Mouse (Mus musculus) mouse trophoblast stem cell (cell line): ENCODE measurements around the gene Ccdc9b.

ENCODE experiments used
- in situ Hi-C, 2 experiments: fragments of 300-500 bp; cut with MseI, MboI; formaldehyde crosslinking; loops; 2 replicates in 1 of 2; 3 replicates in 1 of 2; pipeline ENCODE4 v1.15.1; 2025

The Ccdc9b gene

GRCm38 (mm10) chr2:118761906-118762783 lies at the start of gene Ccdc9b:
Gene Ccdc9b, minus strand, starts transcription at chr2:118762661.
- in situ Hi-C loops: loop anchor here (10.0 kb wide), 1 partner anchor 123 kb away; no protein-coding TSS in a partner anchor

GRCm38 (mm10) chr2:118810861-118811260 lies 48.4 kb upstream of the Ccdc9b start:
- in situ Hi-C loops: no loop called here

DNA sequence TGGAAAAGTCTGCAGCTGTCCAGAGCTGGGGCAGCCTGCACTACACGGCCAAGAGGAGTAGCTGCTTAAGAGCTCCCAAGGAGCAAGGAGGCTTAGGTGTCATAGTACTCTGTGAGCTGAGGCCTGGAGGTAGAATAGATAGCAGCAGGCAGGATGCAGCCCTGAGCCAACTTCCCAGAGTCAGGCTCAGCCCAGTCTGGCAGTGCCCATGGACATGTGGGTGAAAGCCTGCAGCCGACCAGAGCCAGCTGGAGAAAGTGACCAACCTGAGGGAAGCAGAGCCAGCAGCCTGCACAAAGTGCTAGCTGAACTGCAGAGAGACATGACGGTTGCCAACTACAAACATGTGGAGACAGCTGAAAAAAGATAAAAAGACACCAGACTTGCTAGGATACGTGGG lies 44.4 kb upstream of the Ccdc9b start:
- in situ Hi-C loops: no loop called here

DNA sequence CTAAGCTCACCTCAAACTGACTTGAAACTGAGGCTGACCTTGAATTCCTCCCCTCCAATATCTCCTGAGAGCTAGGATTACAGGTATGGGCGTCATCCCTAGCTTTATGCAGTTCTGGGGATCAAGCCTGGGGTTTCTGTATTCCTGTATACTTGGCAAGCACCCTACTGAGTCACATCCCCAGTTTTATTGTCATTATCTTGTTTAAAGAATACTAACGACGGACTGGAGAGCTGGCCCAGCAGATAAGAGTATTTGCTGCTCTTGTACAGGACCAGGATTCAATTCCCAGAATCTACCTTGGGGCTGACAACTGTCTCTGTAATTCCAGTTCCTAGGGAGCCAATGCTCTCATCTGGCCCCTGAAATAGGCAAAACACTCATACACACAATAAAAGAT lies 43.3 kb upstream of the Ccdc9b start:
- in situ Hi-C loops: no loop called here

GRCm38 (mm10) chr2:118805137-118805536 lies 42.7 kb upstream of the Ccdc9b start:
- in situ Hi-C loops: no loop called here

DNA sequence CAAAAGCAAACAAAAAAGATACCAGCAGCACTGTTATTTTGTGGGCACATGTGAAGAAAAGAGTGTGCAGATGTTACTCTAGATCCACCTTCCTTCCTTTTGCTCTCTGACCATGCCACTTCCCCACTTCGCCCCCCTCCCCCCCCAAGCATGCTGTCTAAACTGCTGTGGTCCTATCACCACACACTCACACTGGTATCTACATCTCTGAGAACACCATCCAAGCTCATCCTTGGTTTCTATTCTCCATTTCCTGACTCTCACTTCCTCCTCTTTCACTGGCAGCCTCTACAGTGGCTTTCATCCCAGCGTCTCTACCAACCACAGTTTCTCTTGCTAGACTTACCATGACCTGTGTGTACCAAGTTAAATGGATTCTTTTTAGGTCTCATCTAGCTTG lies 42.0 kb upstream of the Ccdc9b start:
- in situ Hi-C loops: no loop called here

- in situ Hi-C loops: no loop called here
Observed at GRCm38 (mm10) chr2:118802542-118803118, 40.2 kb upstream of the Ccdc9b start.

GRCm38 (mm10) chr2:118793636-118794035 lies 31.2 kb upstream of the Ccdc9b start:
- in situ Hi-C loops: no loop called here

DNA sequence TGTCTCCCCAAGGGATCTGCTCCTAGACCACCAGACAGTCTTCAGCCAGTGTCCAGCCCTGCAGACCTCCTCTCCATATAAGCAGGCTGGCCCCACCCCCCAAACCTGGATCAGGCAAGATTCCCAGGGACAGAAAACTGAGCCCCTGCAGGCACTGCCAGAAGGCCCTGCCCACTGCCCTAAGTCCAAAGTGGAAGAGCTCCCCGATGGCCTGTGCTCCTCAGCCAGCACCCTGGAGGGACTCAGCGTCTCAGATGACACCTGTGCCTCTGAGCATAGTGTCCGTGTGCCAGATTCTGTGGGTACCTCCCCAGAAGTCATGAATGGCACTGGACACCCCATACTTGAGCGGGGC lies 29.8 kb upstream of the Ccdc9b start:
- in situ Hi-C loops: no loop called here

DNA sequence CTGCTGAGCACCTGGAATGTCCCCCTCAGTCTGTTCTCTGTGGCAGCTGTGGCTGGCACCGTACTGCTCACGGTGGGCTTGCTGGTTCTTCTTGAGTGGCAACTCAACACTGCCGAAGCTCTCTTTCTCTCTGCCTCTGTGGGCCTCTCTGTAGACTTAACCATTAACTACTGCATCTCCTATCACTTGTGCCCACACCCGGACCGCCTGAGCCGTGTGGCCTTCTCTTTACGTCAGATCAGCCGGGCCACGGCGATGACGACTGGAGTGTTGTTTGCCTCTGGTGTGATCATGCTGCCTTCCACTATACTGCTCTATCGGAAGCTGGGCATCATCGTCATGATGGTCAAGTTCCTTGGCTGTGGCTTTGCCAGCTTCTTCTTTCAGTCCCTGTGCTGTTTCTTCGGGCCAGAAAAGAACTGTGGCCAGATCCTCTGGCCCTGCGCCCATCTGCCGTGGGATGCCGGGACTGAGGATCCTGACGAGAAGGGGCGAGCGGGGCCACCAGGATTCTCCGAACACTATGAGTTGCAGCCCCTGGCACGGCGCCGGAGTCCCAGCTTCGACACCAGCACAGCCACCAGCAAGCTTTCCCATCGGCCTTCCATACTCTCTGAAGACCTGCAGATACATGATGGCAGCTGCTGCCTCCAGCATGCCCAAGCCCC lies 29.3 kb upstream of the Ccdc9b start:
- in situ Hi-C loops: no loop called here

GRCm38 (mm10) chr2:118790551-118791525 lies 28.4 kb upstream of the Ccdc9b start:
- in situ Hi-C loops: no loop called here

DNA sequence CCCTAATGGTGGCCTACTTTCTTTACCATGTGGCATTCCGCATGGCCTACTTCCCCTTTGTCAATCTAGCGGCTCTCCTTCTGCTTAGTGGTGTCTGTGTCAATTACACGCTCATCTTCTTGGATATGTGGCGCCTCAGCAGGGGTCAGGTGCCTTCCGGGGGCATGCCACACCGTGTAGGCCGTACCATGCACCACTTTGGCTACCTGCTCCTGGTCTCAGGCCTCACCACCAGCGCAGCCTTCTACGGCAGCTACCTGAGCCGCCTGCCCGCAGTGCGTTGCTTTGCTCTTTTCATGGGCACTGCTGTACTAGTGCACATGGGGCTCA lies 27.7 kb upstream of the Ccdc9b start:
- in situ Hi-C loops: no loop called here

DNA sequence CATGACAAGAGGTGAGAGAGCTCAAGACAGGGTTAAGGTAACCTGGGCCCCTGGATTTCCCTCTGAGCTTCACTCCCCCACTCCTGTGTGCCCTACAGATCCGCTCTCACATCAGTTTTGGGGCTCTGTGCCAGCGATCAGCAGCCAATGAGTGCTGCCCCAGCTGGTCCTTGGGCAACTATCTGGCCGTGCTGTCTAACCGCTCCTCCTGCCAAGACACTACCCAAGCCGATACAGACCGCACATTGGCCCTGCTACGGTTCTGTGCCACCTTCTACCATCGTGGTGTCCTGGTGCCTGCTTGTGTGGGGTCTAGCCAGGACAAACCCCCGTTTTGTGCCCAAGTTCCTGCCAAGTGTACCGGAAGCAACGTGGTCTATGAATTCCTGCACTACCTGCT lies 27.0 kb upstream of the Ccdc9b start:
- in situ Hi-C loops: no loop called here

- in situ Hi-C loops: no loop called here
Observed at GRCm38 (mm10) chr2:118786525-118786924, 24.1 kb upstream of the Ccdc9b start.

DNA sequence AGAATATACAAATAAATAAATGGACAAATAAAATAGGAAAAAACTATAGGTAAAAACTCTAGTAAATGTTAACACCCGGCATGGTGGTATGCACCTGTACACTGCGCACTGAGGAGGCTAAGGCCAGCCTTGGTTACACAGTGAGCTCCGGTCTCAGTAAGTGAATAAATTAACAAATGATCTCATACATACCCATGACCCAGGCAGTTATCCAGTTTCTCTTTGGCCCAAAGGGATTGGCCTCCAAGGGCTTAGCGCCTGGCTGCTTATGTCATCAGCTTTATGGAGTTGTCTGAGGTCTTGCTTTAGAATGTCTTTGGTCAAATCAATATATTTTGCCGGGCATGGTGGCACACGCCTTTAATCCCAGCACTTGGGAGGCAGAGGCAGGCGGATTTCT lies 21.2 kb upstream of the Ccdc9b start:
- in situ Hi-C loops: no loop called here

- in situ Hi-C loops: no loop called here
Observed at GRCm38 (mm10) chr2:118783093-118783492, 20.6 kb upstream of the Ccdc9b start.

GRCm38 (mm10) chr2:118782303-118782702 lies 19.8 kb upstream of the Ccdc9b start:
- in situ Hi-C loops: no loop called here

DNA sequence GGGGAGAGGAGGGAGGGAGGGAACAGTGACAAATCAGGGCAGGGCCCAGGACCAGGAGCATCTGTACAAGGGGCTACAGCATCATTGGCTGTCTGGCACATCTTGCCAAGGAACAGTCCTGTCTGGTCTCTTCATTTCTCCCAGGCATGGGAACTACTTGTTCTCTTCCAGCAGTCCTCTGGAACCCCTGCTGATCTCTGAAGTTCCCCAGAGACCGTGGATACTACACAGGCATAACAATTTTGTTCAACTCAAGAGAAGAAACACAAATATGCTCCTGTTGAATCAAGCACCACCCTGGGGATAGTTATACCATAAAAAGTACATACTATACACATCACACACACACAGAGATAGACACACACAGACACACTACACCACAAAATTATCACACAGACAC lies 18.7 kb upstream of the Ccdc9b start:
- in situ Hi-C loops: no loop called here

- in situ Hi-C loops: no loop called here
Observed at GRCm38 (mm10) chr2:118779504-118780480, 17.3 kb upstream of the Ccdc9b start, which contains the start of gene Disp2. Gene Disp2, plus strand, starts transcription at chr2:118779719.

DNA sequence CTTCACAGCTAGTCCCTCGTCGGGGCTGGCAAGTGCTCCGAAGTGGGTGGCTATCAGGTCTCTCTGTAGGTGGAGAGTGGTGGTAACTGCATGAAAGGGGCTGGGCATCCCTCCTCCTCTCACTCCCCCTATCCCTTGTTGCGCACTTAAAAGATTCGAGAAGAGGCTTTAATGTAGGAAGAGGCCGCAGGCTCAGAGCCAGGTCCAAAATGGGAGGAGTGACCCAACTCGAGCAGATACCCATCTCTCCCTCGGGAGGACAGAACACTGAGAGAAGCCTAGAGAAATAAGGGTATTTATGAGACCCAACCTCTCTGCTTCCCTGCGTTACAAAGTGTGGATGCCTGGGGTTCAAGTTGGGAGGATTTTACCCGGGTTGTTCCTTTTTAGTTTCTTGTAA lies 16.6 kb upstream of the Ccdc9b start:
- in situ Hi-C loops: no loop called here
